Mouse (Mus musculus): ENCODE data around the gene C330007P06Rik. TPM values are rescaled to one million over a fixed set of nuclear protein-coding genes. Genes with fewer than 3 reads are reported as not detected.

The C330007P06Rik gene
- polyA plus RNA-seq, 1 experiment from 2014 or later: 9.2 TPM

GRCm38 (mm10) chrX:36816368-36816899 lies 57.5 kb downstream of the C330007P06Rik start:
- H3K27me3 ChIP-seq (ENCODE audit: insufficient read depth, low read length): no peaks in the 10 kb centered on the region
- no peaks in the 10 kb centered on the region for H3K36me3 ChIP-seq (replicated peaks; ENCODE audit: insufficient read depth, low read length)
- TF ChIP-seq EP300 (IDR thresholded peaks at IDR 0.05; ENCODE audit: low read depth) (no peak), CTCF (IDR thresholded peaks at IDR 0.05; ENCODE audit: low read depth) (no peak)
- no peak overlapping the region for H3K27ac ChIP-seq (ENCODE audit: low read depth)
- H3K9ac ChIP-seq (replicated peaks): no peak overlapping the region
- H3K4me3 ChIP-seq (ENCODE audit: low read depth, low read length): no peak overlapping the region
- DNase-seq: no peak
- no peak for ATAC-seq
- H3K4me2 ChIP-seq (ENCODE audit: low read depth, low read length): no peak overlapping the region
- WGBS (ENCODE audit: insufficient replicate concordance): 53% methylated on average over 8 of the region's 8 CpGs
- no peaks in the 10 kb centered on the region for H3K9me3 ChIP-seq (ENCODE audit: low read length)
- H3K4me1 ChIP-seq (ENCODE audit: insufficient read depth): peaks cover 6% of the 10 kb centered on the region; the same call in 1 of the 2 replicates

DNA sequence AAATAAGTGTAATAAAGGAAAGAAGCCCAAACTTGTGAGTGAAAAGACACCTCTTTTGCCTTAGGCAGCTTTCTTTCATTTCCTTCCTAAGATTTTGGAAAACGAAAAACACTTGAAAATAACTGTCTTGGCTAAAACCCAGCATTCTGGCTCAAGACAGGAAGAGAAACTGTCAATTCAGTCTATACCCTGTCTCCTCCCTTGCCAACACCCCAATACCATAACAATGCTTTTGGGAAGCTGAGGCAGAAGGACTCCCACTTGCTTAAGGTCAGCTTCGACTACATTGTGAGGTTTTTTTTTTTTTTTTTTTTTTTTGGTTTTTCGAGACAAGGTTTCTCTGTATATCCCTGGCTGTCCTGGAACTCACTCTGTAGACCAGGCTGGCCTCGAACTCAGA lies 58.5 kb downstream of the C330007P06Rik start:
- DNase-seq (no peak), ATAC-seq (no peak)
- Histone ChIP-seq H3K4me1 (ENCODE audit: insufficient read depth) (peaks cover 6% of the 10 kb centered on the region; the same call in 1 of the 2 replicates), H3K9me3 (ENCODE audit: low read length) (no peaks in the 10 kb centered on the region), H3K4me2 (ENCODE audit: low read depth, low read length) (no peak overlapping the region), H3K36me3 (replicated peaks; ENCODE audit: insufficient read depth, low read length) (no peaks in the 10 kb centered on the region), H3K9ac (replicated peaks) (no peak overlapping the region), H3K27me3 (ENCODE audit: insufficient read depth, low read length) (no peaks in the 10 kb centered on the region), H3K27ac (ENCODE audit: low read depth) (no peak overlapping the region), H3K4me3 (ENCODE audit: low read depth, low read length) (no peak overlapping the region)
- TF ChIP-seq CTCF (IDR thresholded peaks at IDR 0.05; ENCODE audit: low read depth) (no peak), EP300 (IDR thresholded peaks at IDR 0.05; ENCODE audit: low read depth) (no peak)
- WGBS (ENCODE audit: insufficient replicate concordance): 60% methylated on average over 2 of the region's 4 CpGs

DNA sequence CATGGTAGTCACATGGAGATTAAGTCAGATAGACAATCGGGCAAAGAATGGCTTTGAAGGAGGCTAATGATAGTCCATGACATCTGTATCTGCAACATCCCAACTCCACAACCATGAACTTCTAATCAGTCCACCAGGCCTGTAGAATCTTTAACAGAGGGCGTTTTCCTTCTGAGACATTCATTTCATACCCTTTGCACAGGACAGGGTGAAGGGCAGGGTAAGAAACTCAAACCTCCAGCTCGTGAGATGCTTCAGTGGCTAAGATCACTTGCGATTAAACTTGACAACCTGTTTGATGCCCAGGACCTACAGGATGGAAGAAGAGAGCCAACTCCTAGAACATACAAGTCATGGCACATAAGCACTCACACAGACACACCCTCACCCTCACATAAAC lies 58.9 kb downstream of the C330007P06Rik start:
- peak overlapping the region; percentile 66 for H3K27ac ChIP-seq (ENCODE audit: low read depth)
- no peak overlapping the region for H3K9ac ChIP-seq (replicated peaks)
- no peaks in the 10 kb centered on the region for H3K9me3 ChIP-seq (ENCODE audit: low read length)
- ATAC-seq (no peak), DNase-seq (no peak)
- H3K27me3 ChIP-seq (ENCODE audit: insufficient read depth, low read length): no peaks in the 10 kb centered on the region
- H3K4me2 ChIP-seq (ENCODE audit: low read depth, low read length): no peak overlapping the region
- H3K4me1 ChIP-seq (ENCODE audit: insufficient read depth): peaks cover 6% of the 10 kb centered on the region; the same call in 1 of the 2 replicates
- no peaks in the 10 kb centered on the region for H3K36me3 ChIP-seq (replicated peaks; ENCODE audit: insufficient read depth, low read length)
- 85% methylated on average over 4 of the region's 4 CpGs for whole genome bisulfite sequencing (ENCODE audit: insufficient replicate concordance)
- H3K4me3 ChIP-seq (ENCODE audit: low read depth, low read length): no peak overlapping the region
- TF ChIP-seq EP300 (IDR thresholded peaks at IDR 0.05; ENCODE audit: low read depth) (no peak), CTCF (IDR thresholded peaks at IDR 0.05; ENCODE audit: low read depth) (no peak)

- Histone ChIP-seq H3K9ac (replicated peaks) (no peak overlapping the region), H3K36me3 (replicated peaks; ENCODE audit: insufficient read depth, low read length) (no peaks in the 10 kb centered on the region), H3K27ac (ENCODE audit: low read depth) (peak overlapping the region; percentile 70), H3K27me3 (ENCODE audit: insufficient read depth, low read length) (no peaks in the 10 kb centered on the region), H3K4me3 (ENCODE audit: low read depth, low read length) (no peak overlapping the region), H3K4me1 (ENCODE audit: insufficient read depth) (peaks cover 6% of the 10 kb centered on the region; the same call in 1 of the 2 replicates), H3K9me3 (ENCODE audit: low read length) (no peaks in the 10 kb centered on the region), H3K4me2 (ENCODE audit: low read depth, low read length) (no peak overlapping the region)
- peak; percentile 42 for DNase-seq
- TF ChIP-seq EP300 (IDR thresholded peaks at IDR 0.05; ENCODE audit: low read depth) (peak; percentile 24; the same call in 1 of the 2 replicates), CTCF (IDR thresholded peaks at IDR 0.05; ENCODE audit: low read depth) (no peak)
- 57% methylated on average over 8 of the region's 8 CpGs for WGBS (ENCODE audit: insufficient replicate concordance)
- ATAC-seq: peak; percentile 99
Measured at GRCm38 (mm10) chrX:36814161-36814836, 59.6 kb downstream of the C330007P06Rik start.

GRCm38 (mm10) chrX:36811377-36811776 lies 62.5 kb downstream of the C330007P06Rik start:
- H3K9me3 ChIP-seq (ENCODE audit: low read length): no peaks in the 10 kb centered on the region
- no peak overlapping the region for H3K4me3 ChIP-seq (ENCODE audit: low read depth, low read length)
- H3K27ac ChIP-seq (ENCODE audit: low read depth): no peak overlapping the region
- H3K4me2 ChIP-seq (ENCODE audit: low read depth, low read length): no peak overlapping the region
- no peaks in the 10 kb centered on the region for H3K4me1 ChIP-seq (ENCODE audit: insufficient read depth)
- no peaks in the 10 kb centered on the region for H3K36me3 ChIP-seq (replicated peaks; ENCODE audit: insufficient read depth, low read length)
- ATAC-seq (no peak), DNase-seq (peak; percentile 28)
- no peaks in the 10 kb centered on the region for H3K27me3 ChIP-seq (ENCODE audit: insufficient read depth, low read length)
- H3K9ac ChIP-seq (replicated peaks): no peak overlapping the region
- TF ChIP-seq EP300 (IDR thresholded peaks at IDR 0.05; ENCODE audit: low read depth): no peak
- TF ChIP-seq CTCF (IDR thresholded peaks at IDR 0.05; ENCODE audit: low read depth): peak; percentile 65
- 35% methylated on average over 5 of the region's 5 CpGs for WGBS (ENCODE audit: insufficient replicate concordance)

DNA sequence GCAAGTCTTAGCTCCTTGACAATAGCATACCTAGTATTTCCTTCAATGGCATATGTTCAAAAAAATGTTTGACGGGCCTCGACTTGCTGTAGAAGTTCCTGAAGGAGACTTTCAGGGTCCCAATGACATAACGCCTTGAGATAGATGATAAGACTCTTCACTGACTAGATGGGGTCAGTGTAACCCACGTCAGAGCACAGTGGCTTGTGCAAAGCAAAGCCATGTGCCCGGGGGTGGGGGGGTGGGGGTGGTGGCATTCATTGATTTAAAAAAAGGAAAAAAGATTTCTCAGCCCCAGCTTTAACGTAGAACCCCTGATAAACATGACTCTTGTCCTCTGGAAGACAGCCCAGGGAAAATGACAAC lies 65.6 kb downstream of the C330007P06Rik start:
- no peak for ATAC-seq

More for the DNA sequence above, 65.6 kb downstream of the C330007P06Rik start:
- no peak for DNase-seq
- H3K9me3 ChIP-seq (ENCODE audit: low read length): no peaks in the 10 kb centered on the region
- no peaks in the 10 kb centered on the region for H3K4me1 ChIP-seq (ENCODE audit: insufficient read depth)
- H3K36me3 ChIP-seq (replicated peaks; ENCODE audit: insufficient read depth, low read length): no peaks in the 10 kb centered on the region
- WGBS (ENCODE audit: insufficient replicate concordance): 45% methylated on average over 6 of the region's 6 CpGs
- peak overlapping the region; percentile 55; the same call in 1 of the 2 replicates for H3K27ac ChIP-seq (ENCODE audit: low read depth)
- H3K27me3 ChIP-seq (ENCODE audit: insufficient read depth, low read length): no peaks in the 10 kb centered on the region
- H3K4me3 ChIP-seq (ENCODE audit: low read depth, low read length): peak overlapping the region; percentile 50
- peak overlapping the region; percentile 68 for H3K4me2 ChIP-seq (ENCODE audit: low read depth, low read length)
- no peak for TF ChIP-seq CTCF (IDR thresholded peaks at IDR 0.05; ENCODE audit: low read depth)
- no peak for TF ChIP-seq EP300 (IDR thresholded peaks at IDR 0.05; ENCODE audit: low read depth)
- H3K9ac ChIP-seq (replicated peaks): no peak overlapping the region

All from liver, postnatal 0 days (tissue).